ENCODE assay signal across 14 mouse cellular contexts in genomic region chr1:143681108-143681507, GRCm38 (mm10). TPM values are rescaled to one million over a fixed set of nuclear protein-coding genes. Genes with fewer than 3 reads are reported as not detected.
DNase-seq lines count a peak whose midpoint lies in the region; ATAC-seq and TF ChIP-seq lines count a peak whose summit lies in the region.
"Had no signal": no experiment of that assay in that cellular context is flagged by ENCODE, and none has a peak within 500 bp of the region (broad histone marks: within the 10 kb centered on the region; RNA-seq: fewer than 3 reads in every experiment).

No protein-coding gene starts in this region.

- no peaks in the 10 kb centered on the region for H3K27me3 ChIP-seq in cerebellum, adult 2 months (ENCODE audit: control insufficient read depth, insufficient read depth, low read length)
- H3K27me3 ChIP-seq: heart, embryonic 13.5 days; intestine, embryonic 15.5 days; limb, embryonic 15.5 days; stomach, embryonic 15.5 days had no signal

- TF ChIP-seq POLR2A in cerebellum, adult 2 months (IDR thresholded peaks at IDR 0.05; ENCODE audit: borderline replicate concordance, insufficient read depth, low read length): no peak

- no peak for TF ChIP-seq CTCF in cerebellum, adult 2 months (IDR thresholded peaks at IDR 0.05; ENCODE audit: borderline replicate concordance, insufficient read depth, low read depth, low read length)

- intact Hi-C loops in heart, postnatal 36 days (cut with DNase I): no loop called here

- 0 out of 2 replicates have a peak, but pooled peaks cover 2% of the 10 kb centered on the region for H3K4me1 ChIP-seq in cerebellum, adult 2 months (ENCODE audit: control insufficient read depth, insufficient read depth, low read length)
- H3K4me1 ChIP-seq: heart, embryonic 13.5 days; intestine, embryonic 15.5 days; limb, embryonic 15.5 days; stomach, embryonic 15.5 days had no signal

- 9% methylated on average over 5 of the region's 5 CpGs for WGBS in cerebellum, adult 2 months

- DNase-seq in gastrocnemius, adult 18-20 months (ENCODE audit: low spot score): peak; percentile 27
- DNase-seq in gastrocnemius, postnatal 10 days: no peak
- peak; percentile 41 to 52 for DNase-seq in layer of hippocampus, postnatal 10 days (ENCODE audit: low spot score in 2 of 2)
- no peak for DNase-seq in layer of hippocampus, postnatal 36 days
- DNase-seq in cerebellum, adult 2 months: peak; percentile 86 to 92
- DNase-seq in heart, postnatal 36 days: peak; percentile 20 to 27
- DNase-seq in thymus, postnatal 36 days: no peak
- DNase-seq: lung, postnatal 14 days; midbrain, embryonic 14.5 days had no signal

- no peak overlapping the region for H3K4me3 ChIP-seq in cerebellum, adult 2 months (replicated peaks; ENCODE audit: insufficient read depth, low read depth, low read length)
- H3K4me3 ChIP-seq: heart, embryonic 13.5 days; intestine, embryonic 15.5 days; limb, embryonic 15.5 days; stomach, embryonic 15.5 days had no signal

- no peak overlapping the region for H3K27ac ChIP-seq in cerebellum, adult 2 months (ENCODE audit: insufficient read depth, low read length)
- H3K27ac ChIP-seq: heart, embryonic 13.5 days; intestine, embryonic 15.5 days; limb, embryonic 15.5 days; stomach, embryonic 15.5 days had no signal

- ATAC-seq in granulocyte monocyte progenitor cell, adult 5-6 weeks (replicated peaks; ENCODE audit: poor library complexity, severe bottlenecking): no peak
- ATAC-seq: intestine, embryonic 15.5 days had no signal

RNA-seq across cellular contexts. Expression of gene Cdc73, which starts 21.6 kb away (rescaled TPM):
- total RNA-seq in gastrocnemius, adult 18-20 months (2021): 10 to 100 TPM; 47.1 to 54.6 TPM
- total RNA-seq in gastrocnemius, postnatal 10 days (2021): 10 to 100 TPM; 54.0 to 58.6 TPM
- total RNA-seq in layer of hippocampus, postnatal 10 days (2021): 10 to 100 TPM; 48.0 to 49.2 TPM
- total RNA-seq in layer of hippocampus, postnatal 36 days (2021): 10 to 100 TPM; 74.8 to 80.2 TPM
- polyA plus RNA-seq in cerebellum, adult 2 months (2012; rRNA removed): 13.0 and 14.3 TPM in 2 replicates
- total RNA-seq in heart, postnatal 36 days (2021): 10 to 100 TPM; 52.5 to 56.5 TPM
- total RNA-seq in granulocyte monocyte progenitor cell, adult 5-6 weeks (2014; fragmentation: Nextera tagmentation): 53.7 and 70.2 TPM in 2 replicates
- 14.8 and 19.1 TPM in 2 replicates for total RNA-seq in granulocyte monocyte progenitor cell, adult 5-6 weeks (2017)

RNA-seq across cellular contexts. Expression of gene Glrx2, which starts 35.0 kb away (rescaled TPM):
- 10 to 100 TPM; 69.4 to 77.9 TPM for total RNA-seq in gastrocnemius, adult 18-20 months (2021)
- 10 to 100 TPM; 74.9 to 80.2 TPM for total RNA-seq in gastrocnemius, postnatal 10 days (2021)
- total RNA-seq in layer of hippocampus, postnatal 10 days (2021): 100 to 1,000 TPM; 109 to 112 TPM
- 100 to 1,000 TPM; 110 to 116 TPM for total RNA-seq in layer of hippocampus, postnatal 36 days (2021)
- 81.6 and 82.1 TPM in 2 replicates for polyA plus RNA-seq in cerebellum, adult 2 months (2012; rRNA removed)
- total RNA-seq in heart, postnatal 36 days (2021): 10 to 100 TPM; 81.7 to 87.3 TPM
- 73.8 and 84.6 TPM in 2 replicates for total RNA-seq in granulocyte monocyte progenitor cell, adult 5-6 weeks (2014; fragmentation: Nextera tagmentation)
- total RNA-seq in granulocyte monocyte progenitor cell, adult 5-6 weeks (2017): 15.8 and 25.8 TPM in 2 replicates

RNA-seq across cellular contexts. Expression of gene B3galt2, which starts 40.6 kb away (rescaled TPM):
- total RNA-seq in gastrocnemius, adult 18-20 months (2021): under 1 TPM; 0.53 to 0.76 TPM
- 10 to 100 TPM in 1 of 2 experiments, 1 to 10 TPM in 1; 8.6 to 11.1 TPM for total RNA-seq in gastrocnemius, postnatal 10 days (2021)
- 10 to 100 TPM; 20.0 to 23.3 TPM for total RNA-seq in layer of hippocampus, postnatal 10 days (2021)
- total RNA-seq in layer of hippocampus, postnatal 36 days (2021): 10 to 100 TPM; 21.2 to 21.6 TPM
- polyA plus RNA-seq in cerebellum, adult 2 months (2012; rRNA removed): 3.7 TPM in 2 replicates
- total RNA-seq in heart, postnatal 36 days (2021): 1 to 10 TPM; 1.8 to 2.7 TPM
- not detected in 2 replicates for total RNA-seq in granulocyte monocyte progenitor cell, adult 5-6 weeks (2014; fragmentation: Nextera tagmentation)
- 0.04 and 0.05 TPM in 2 replicates for total RNA-seq in granulocyte monocyte progenitor cell, adult 5-6 weeks (2017)

Comparison
In these comparisons a context has a peak if more than half of its experiments do, and no peak if none do; other contexts are left out.
1. DNase-seq: peak in gastrocnemius, adult 18-20 months (single experiment), layer of hippocampus, postnatal 10 days (2 of 2), cerebellum, adult 2 months (2 of 2) and heart, postnatal 36 days (2 of 2); none in gastrocnemius, postnatal 10 days (single experiment), layer of hippocampus, postnatal 36 days (0 of 2) and thymus, postnatal 36 days (0 of 2).